Mouse (Mus musculus): Measurements from ENCODE around the gene Lst1. TPM values are rescaled to one million over a fixed set of nuclear protein-coding genes. Genes with fewer than 3 reads are reported as not detected.

The Lst1 gene
- total RNA-seq, 2 experiments from 2014 or later = 15.6 to 17.2 TPM

DNA sequence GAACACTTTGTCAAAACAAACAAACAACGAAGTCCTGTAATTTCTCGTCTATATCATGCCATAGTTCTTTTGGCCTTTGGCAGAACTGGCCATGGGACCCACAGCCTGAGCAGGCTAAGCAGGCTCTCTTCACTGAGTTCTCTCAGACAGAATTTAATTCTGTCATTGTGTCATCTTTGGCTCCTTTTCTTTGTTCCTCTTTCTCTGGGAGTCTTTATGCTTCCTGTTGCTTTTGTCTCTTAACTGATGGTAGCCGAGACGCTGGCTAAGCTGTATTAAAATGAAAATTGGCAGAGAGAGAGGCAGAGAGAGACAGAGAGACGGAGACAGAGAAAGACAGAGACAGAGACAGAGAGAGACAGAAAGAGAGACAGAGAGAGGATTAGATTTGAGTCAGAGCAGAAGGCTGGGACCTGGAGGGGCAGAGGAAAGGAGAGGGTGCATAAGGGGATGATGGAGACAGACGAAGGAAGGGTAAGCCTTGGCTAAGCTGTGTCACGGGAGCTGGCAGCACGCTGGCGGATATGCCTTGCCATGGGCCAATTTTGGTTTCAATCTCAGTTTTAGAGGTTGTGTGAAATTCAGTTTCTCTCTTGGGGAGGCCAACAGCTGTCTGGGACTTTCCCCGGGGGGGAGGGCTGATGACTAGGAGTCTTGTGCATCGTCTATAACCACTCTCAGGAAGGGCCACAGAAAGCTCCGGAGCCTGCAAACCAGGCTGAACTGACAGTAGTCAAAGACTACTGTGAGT, 21.7 kb upstream of the Lst1 start:
- DNase-seq (ENCODE audit: low spot score in 2 of 2) = no peak

DNA sequence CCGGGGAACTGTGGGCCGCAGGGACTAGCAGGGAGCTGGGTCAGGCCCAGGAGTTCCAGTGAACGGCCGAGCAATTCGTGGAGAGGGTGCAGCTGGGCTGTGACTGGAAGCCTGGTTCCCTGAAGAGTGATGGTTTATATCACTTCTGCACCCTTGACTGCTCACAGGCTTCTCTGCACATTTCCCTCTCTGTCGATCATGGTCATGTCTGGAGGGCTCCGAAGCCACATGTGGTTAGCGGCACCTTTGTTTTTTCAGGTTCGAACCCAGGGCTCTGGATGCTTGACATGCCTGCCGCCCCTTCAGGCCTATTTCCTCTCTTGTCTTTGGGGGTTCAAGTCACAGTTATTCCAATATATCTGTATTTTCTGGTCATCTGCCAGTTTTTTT, 17.1 kb upstream of the Lst1 start:
- no peak for DNase-seq (ENCODE audit: low spot score in 2 of 2)

DNA sequence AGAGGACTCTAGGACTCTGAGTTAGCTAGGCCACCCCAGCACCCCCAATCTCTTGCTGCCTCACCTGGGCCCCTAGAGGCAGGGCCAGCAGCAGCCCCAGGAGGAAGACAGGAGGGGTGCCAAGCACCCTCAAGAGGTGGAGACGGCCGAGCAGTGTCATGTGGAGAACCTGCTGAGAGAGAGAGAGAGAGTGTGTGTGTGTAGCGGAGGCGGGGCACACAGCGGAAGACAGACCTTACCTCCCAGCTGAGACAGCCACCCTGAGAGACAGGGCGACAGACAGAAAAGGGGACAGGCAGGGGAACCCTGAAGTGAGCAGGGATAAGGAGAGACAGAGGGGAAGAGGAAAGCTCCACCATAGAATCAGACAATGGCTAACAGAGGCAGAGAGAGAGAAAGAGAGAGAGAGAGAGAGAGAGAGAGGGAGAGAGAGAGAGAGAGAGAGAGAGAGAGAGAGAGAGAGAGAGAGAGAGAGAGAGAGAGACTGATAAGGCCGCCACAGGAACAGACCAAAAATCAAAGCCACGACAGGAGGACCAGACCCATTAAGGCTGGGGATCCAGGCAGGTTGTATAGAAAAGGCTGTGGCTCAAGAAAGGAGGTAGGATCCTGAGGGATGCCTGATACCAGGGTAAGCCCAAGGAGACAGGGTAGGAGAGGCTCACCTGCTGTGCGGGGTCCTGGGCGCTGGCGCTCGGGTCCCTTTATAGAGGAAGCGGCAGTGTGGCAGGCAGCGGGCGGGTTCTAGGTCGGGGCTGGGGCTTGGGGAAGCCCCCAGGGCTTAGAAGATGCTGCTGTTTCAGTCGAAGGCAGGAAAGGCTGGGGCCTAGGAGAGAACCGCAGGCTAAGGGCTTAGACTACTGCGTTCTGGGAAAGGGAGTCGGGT, 16.5 kb upstream of the Lst1 start, which contains the start of gene Lta:
Lta (minus strand) TSS at position 858 of the 886 bp plus-strand sequence.
- no peak for DNase-seq (ENCODE audit: low spot score in 2 of 2)

DNA sequence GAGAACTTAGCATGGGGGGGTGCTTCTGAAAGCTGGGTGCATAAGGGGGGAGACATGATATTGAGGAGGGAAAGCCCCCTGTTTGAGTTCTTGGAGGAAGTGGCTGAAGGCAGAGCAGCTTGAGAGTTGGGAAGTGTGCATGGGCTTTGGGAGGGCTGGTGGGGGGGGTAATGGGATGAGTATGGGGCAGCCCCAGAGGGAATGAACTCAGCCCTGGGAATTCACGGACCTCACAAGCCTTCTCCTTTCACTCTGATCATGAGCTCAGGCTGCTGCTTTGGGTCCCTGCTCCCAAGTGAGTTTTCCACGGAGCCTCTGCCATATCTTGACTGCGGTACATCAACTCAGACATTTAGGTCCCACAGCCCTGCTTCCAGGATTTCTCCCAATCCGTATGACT, 14.2 kb upstream of the Lst1 start:
- DNase-seq (ENCODE audit: low spot score in 2 of 2) = no peak

DNA sequence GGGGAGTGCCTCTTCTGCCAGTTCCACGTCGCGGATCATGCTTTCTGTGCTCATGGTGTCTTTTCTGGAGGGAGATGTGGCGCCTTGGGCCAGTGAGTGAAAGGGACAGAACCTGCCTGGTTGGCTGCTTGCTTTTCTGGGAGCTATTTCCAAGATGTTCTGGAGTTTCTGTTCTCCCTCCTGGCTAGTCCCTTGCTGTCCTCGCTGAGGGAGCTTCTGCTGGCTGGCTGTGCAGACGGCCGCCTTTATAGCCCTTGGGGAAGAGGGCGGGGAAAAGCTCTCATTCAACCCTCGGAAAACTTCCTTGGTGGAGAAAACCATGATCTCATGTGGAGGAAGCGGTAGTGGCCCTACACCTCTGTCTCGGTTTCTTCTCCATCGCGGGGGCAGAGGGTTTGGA, 13.5 kb upstream of the Lst1 start, which contains the start of gene Tnf:
Tnf (minus strand) TSS at position 221 of the 400 bp plus-strand sequence.
- no peak for DNase-seq (ENCODE audit: low spot score in 2 of 2)

DNA sequence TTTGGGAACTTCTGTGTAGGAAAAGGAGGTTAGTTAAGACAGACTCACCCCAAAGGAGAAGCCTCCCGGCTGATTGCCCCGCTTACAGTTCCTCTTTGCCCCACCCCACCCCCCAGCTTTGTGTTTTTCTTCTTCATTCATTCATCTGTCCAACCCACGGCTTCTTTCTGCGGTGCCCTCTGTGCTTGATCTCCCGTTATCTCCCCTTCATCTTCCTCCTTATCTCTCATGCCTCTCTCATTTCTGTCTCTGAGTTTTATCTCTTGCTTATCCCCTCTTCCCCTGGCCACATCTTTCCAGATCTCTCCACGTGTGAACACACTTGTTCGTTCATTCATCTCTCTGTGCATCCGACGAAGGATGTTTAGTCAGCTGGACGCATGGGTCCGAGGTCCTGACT, 12.9 kb upstream of the Lst1 start:
- no peak for DNase-seq (ENCODE audit: low spot score in 2 of 2)

DNA sequence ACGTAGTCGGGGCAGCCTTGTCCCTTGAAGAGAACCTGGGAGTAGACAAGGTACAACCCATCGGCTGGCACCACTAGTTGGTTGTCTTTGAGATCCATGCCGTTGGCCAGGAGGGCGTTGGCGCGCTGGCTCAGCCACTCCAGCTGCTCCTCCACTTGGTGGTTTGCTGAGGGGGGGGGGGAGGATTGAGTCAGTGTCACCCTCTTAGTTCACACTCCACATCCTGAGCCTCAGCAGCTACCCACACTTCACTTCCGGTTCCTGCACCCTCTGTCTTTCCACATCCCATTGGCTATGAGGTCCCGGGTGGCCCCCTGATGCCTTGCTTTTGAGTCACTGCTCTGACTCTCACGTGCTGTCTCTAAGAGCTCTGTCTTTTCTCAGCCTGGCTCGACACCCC, 12.2 kb upstream of the Lst1 start:
- no peak for DNase-seq (ENCODE audit: low spot score in 2 of 2)

DNA sequence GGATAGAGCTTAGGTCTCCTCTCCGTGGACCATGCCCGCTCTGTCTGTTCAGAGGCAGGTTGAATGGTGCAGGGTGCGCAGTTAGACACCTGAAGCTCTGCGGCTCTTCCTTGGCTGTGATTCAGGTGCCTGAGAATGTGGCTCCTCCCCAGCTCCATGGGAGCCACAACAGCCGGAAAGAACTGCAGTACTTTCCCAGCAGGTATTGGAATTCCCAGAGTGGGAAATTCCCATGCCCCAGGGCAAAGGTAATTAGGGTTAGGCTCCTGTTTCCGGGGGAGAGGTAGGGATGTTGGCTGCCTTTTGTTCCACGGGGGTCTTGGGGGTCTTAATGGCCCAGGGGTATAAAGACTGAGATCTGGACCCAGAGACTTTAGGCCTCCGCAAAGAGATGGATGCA, 10.7 kb upstream of the Lst1 start:
- no peak for DNase-seq (ENCODE audit: low spot score in 2 of 2)

DNA sequence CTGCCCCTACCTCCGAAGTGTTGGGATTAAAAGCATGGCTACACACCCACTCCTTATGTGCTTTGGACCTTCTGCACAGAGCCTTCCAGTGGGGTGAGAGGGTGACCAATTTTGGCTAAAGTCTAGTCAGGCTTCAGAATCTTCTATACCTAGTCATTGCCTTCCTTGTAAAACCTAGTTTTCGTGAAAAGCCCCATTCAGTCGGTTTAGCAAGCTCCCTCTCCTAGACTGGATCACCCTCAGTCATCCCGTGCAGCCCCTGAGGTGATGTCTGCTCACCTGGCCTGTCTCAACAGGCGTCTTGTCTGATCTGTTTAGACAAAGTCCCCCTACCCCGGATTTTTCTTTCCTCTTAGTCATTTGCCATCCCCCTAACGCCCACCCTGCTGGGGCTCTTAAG, 9.8 kb upstream of the Lst1 start:
- no peak for DNase-seq (ENCODE audit: low spot score in 2 of 2)

DNA sequence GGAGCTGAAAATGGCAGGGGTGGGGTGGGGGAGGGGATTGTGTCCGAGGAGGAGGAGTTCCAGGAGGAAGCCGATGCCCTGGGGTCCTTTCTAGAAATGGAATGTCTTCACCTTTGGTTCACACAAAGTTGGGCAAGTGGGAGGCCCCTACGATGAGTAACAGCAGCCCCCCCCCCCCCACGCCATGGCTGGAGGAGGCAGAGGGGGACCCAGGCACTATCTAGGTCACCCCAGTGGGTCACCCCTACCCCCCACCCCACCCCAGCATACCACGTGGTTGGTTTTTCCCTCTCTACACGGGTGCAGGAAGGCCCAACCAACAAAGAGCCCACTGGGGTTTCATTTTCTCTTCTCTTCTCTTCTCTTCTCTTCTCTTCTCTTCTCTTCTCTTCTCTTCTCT, 8.9 kb upstream of the Lst1 start:
- DNase-seq (ENCODE audit: low spot score in 2 of 2) = no peak

DNA sequence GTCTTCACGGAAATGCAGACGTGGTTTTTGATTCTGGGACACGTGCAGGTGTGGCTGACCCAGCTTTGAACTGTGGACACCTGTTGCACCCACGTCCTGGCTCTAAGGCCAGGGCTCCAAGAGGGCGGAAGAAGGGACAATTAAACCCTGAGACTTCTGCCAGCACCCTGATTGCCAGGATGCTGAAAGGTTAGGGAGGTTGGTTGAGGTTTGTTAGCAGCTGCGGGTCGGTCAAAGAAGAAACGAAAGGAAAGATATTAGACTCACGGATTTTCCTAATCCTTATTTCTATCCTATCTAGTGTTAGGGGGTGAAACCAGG, 8.0 kb upstream of the Lst1 start:
- DNase-seq (ENCODE audit: low spot score in 2 of 2) = no peak

DNA sequence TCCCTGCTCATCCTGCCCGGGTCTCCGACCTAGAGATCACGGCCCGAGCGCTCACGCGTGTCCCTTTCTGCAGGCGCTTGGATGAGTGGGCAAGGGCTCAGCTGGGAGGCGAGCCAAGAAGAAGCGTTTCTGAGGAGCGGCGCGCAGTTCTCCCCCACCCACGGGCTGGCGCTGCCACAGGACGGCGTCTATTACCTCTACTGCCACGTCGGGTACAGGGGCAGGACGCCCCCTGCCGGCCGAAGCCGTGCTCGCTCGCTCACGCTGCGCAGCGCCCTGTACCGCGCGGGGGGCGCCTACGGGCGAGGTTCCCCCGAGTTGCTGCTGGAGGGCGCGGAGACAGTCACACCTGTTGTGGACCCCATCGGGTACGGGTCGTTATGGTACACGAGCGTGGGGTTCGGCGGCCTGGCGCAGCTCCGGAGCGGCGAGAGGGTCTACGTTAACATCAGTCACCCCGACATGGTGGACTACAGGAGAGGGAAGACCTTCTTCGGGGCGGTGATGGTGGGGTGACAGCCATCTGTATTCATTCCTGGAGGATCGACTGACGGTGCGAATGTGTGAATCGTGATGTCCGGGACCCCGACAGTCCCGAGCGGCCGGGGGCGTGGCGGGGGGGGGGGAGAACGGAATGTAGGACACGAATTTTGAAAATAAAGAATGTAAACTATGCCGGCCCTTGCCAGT, 7.5 kb upstream of the Lst1 start:
- DNase-seq (ENCODE audit: low spot score in 2 of 2) = peak; percentile 82 to 85

DNA sequence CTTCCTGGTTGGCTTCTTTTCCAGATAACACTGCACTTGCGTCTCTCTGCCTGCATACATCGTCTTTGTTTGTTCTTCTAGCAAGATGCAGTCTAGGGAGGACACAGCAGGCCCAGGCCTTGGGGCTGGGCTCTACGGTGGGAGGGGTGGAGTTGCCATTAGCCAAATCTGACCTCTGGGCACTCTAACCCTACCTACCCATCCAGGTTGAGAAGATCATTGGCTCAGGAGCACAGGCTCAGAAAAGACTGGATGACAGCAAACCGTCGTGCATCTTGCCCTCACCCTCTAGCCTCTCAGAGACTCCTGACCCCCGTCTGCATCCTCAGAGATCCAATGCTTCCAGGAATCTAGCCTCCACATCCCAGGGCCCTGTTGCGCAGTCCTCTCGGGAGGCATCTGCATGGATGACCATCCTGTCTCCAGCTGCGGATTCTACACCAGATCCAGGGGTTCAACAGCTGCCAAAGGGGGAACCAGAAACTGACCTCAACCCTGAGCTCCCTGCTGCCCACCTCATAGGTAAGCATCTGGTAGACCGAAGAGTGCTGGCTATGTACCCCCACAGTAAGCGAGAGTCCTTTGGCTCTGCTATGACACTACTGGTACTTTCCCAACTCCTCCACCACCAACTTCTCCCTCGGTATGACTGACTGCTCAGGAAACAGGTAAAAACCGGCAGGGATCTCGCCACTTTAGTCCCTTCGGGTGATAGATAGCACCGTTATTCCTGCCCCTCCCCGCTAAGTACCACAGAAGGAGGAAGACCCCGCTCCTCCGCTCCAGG, 6.8 kb upstream of the Lst1 start:
- DNase-seq (ENCODE audit: low spot score in 2 of 2) = no peak

DNA sequence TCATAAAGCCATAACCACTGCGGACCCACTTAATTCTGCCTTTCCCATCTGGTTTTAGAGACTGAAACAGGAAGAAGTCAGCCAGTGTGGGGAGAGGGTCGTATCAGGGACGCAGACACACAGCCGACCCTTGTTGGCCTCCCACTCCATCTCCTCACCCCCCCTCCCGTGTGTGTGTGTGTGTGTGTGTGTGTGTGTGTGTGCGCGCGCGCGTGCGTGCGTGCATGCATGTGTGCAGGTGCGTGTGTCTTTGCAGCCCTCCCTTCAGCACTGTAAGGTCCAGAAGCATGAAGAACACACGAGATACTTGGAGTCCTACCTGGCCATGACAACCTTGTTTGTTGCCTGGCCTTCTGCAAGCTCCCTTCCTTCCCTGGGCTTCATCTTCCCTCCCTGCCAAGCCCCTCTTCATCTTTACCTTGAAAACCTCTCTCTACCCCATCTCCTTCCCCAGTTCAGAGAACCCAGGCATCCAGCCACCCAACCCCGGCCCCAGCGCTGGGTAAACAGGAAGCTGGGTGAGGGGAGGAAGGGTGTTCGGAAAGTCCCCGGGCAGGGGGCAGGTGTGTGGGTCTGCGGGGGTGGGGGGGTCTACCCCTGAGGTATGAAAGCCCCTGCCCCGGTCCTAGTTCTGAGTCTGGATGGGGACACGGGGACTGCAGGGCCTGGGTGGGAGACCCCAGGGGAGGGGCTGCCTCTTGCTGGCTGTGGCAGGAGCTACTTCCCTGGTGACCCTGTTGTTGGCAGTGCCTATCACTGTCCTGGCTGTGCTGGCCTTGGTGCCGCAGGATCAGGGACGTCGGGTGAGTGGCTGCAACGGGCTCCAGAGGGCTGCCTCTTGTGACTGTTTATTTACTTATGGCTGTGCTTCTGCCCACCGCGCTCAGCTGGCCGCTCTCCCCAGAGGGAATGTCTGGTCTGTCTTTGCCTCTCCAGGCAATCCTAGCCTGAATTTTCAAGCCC, 5.9 kb upstream of the Lst1 start, which contains the start of gene Ltb:
Ltb (plus strand) TSS at position 559 of the 963 bp plus-strand sequence.
- no peak for DNase-seq (ENCODE audit: low spot score in 2 of 2)

DNA sequence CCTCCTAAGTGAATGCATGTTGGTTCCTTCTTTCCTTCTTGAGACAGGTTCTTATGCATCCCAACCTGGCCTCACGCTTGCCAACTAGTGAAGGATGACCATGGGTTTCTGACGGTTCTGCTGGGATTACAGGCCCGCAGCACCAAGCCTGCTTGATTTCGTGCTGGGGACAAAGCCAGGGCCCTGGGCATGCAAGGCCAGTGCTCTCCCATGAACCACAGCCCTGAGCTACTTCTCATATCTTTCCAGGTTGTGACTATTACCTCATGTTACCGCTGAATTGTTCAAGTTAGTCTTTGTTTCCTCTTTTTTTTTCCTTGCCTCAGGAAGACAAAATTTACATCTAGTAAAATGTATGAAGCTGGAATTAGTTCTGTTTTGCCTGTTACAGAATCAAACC, 4.7 kb upstream of the Lst1 start:
- no peak for DNase-seq (ENCODE audit: low spot score in 2 of 2)

DNA sequence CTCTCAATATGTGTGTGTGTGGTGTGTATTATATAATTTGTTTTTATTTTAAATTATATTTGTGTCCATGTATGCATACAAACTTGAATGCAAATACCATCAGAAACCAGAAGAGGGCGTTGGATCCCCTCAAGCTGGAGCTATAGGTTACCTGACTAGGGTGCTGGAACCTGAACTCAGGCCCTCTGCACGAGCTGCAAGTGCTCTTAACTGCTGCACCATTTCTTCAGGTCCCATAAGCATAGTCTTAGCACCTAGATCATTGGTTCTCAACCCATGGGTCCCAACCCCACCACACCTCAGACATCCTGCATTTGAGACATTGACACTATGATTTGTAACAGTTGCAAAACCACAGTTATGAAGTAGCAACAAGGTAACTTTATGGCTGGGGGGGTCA, 3.5 kb upstream of the Lst1 start:
- no peak for DNase-seq (ENCODE audit: low spot score in 2 of 2)

DNA sequence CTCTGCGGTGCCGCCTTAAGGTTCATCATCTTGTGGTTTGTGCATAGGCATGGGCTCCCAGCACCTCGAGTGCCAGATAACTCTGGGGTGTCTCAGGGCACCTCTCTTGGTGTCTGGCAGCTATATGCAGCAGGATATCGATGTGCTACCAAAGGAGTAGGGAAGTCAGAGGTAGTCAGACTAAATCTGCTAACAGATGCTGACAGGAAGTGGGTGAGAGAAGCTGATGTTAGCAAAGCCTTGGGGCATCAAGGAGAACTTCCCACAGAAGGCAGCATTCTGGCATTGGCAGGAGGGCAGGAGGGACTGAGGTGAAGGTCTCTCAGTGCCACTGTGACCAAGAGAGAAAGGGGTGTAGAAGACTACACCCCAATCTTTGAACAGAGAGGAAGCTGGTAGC, 1.9 kb upstream of the Lst1 start:
- DNase-seq (ENCODE audit: low spot score in 2 of 2) = no peak

DNA sequence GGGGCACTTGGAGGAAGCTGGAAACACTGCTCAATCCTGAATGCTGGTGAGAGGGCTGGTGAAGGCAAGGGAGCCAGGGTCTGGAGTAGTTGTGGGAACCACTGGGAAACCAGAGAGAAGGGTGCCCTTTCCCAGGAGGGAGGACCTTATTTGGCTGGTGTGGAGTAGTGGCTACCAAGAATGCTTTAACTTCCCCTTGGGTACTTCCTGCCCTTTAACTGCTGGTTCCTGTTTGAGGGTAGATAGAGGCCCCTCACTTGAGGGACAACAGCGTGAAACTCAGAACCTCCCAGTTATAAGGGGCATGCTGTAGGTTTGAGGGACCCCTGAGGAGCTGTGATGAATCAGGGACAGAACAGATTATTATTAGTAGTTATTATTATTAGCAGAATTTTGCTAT, 947 bp upstream of the Lst1 start:
- no peak for DNase-seq (ENCODE audit: low spot score in 2 of 2)

DNA sequence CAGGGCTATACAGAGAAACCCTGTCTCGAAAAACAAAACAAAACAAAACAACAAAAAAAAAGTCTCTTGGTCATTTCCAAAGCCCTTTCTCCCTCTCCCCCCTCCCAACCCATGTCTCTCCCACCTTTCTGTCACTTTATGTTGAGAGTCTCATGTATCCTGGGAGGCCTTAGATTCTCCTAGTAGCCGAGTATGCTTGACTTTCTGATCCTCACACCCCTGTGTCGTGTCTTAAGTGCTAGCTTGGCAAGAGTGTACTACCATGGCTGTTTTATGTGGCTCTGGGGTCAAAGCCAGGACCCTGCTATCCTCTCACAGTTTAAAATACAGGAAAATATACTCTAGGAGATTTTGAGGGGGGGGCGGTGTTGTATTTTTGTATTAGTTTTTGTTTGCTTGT, 894 bp downstream of the Lst1 start:
- no peak for DNase-seq (ENCODE audit: low spot score in 2 of 2)

DNA sequence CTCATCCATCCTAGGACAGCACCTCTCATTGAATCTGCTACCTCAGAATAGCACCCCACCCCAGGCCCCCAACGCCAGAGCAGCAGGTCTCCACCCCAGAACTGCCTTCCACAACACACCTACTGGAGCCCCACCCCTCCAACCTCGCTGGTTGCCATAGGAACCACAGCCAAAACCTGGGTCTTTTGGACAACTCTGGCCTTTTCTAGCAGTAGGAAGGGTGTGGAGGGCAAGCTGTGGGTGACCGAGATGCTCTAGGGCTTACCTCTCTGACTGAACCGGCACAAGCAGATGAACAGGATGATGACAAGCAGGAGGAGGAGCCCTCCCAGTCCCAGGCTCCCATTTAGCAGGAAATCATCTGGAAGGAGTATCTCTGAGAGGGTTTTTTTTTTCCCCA, 1.6 kb downstream of the Lst1 start:
- DNase-seq (ENCODE audit: low spot score in 2 of 2) = no peak

Data from layer of hippocampus, postnatal 10 days (tissue).